Mouse (Mus musculus): Measurements from ENCODE around the gene Vwa2.

The Vwa2 gene

GRCm38 (mm10) chr19:56950818-56951217 lies 76.8 kb downstream of the Vwa2 start:
- no peak for DNase-seq

GRCm38 (mm10) chr19:56953856-56954255 lies 79.8 kb downstream of the Vwa2 start:
- no peak for DNase-seq

GRCm38 (mm10) chr19:56954857-56955256 lies 80.8 kb downstream of the Vwa2 start:
- DNase-seq = no peak

- DNase-seq = no peak
Measured at GRCm38 (mm10) chr19:56955568-56956513, 81.8 kb downstream of the Vwa2 start.

- no peak for DNase-seq
Measured at GRCm38 (mm10) chr19:56958011-56958410, 84.0 kb downstream of the Vwa2 start.

- no peak for DNase-seq
Measured at GRCm38 (mm10) chr19:56958582-56959021, 84.6 kb downstream of the Vwa2 start.

- DNase-seq = no peak
Measured at GRCm38 (mm10) chr19:56959057-56959456, 85.0 kb downstream of the Vwa2 start.

GRCm38 (mm10) chr19:56959601-56960000 lies 85.6 kb downstream of the Vwa2 start:
- DNase-seq = no peak
